Mouse (Mus musculus): ENCODE measurements at regions not wholly inside any gene's neighbourhood (a gene's known extent, or its start where the extent isn't known, plus 50 kb on each side); places are given as distances from the start of the nearest gene placed in this dataset.
"Not testable (repeated sequence)": the region's sequence is repeated elsewhere in the genome, so short reads cannot be mapped to it uniquely, and the experiment has no call there.

DNA sequence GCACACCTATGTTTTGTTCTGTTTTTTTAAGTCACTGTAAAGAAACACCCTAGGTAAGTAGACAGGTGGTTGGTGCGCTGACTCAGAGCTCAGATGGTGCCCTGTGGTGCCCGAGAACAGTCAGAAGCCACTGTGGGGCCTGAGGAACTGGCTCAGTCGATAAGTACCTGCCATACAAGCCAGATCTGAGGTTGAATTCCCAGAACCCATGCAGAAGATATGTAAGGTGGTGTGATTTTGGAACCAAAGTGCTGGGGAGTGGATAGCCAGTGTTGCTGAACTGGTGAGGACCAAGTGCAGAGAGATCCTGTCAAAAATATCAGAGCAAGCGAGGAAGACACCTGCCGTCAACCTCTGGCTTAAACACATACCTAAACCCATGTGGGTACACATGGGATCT, 65.4 kb downstream of the Chst1 start:
- Histone ChIP-seq H3K9me3 (ENCODE audit: control insufficient read depth, low read length) (no peaks in the 10 kb centered on the region), H3K27ac (no peak overlapping the region), H3K9ac (no peak overlapping the region), H3K4me1 (replicated peaks; ENCODE audit: control insufficient read depth, insufficient read depth, low read length) (no peaks in the 10 kb centered on the region), H3K4me3 (replicated peaks; ENCODE audit: low read length) (no peak overlapping the region), H3K27me3 (ENCODE audit: control insufficient read depth, insufficient read depth, low read length) (no peaks in the 10 kb centered on the region), H3K4me2 (replicated peaks) (no peak overlapping the region), H3K36me3 (replicated peaks; ENCODE audit: control insufficient read depth, insufficient read depth) (no peaks in the 10 kb centered on the region)
- DNase-seq (ENCODE audit: low spot score) (no peak), ATAC-seq (ENCODE audit: low FRiP score) (no peak)
- WGBS, result 79% methylated on average over 5 of the region's 5 CpGs

DNA sequence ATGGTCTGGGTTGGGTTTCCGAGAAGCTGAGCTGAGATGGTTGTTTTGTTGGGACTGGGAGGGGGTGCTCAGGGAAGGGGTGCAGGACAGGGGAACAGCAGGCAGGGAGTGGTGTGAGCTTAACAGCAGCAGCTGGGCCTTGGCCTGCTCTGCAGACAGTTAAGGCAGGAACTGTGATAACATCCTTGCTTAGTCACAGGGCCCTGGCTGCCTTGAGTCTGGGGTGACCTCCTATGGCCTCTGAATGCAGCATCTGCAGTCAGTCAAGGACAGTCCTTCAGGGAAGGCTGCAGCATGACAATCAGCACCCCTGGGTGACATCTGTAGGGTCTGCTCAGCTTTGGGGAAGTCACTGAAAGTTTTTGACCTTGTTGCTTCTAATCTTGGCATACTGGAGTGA, 67.7 kb downstream of the Chst1 start:
- H3K4me3 ChIP-seq (replicated peaks; ENCODE audit: low read length), result no peak overlapping the region
- no peak overlapping the region for H3K27ac ChIP-seq
- DNase-seq (ENCODE audit: low spot score) (no peak), ATAC-seq (ENCODE audit: low FRiP score) (no peak)
- 83% methylated on average over 1 of the region's 1 CpGs for WGBS
- H3K4me1 ChIP-seq (replicated peaks; ENCODE audit: control insufficient read depth, insufficient read depth, low read length), result no peaks in the 10 kb centered on the region
- H3K9ac ChIP-seq, result no peak overlapping the region
- no peaks in the 10 kb centered on the region for H3K36me3 ChIP-seq (replicated peaks; ENCODE audit: control insufficient read depth, insufficient read depth)
- H3K27me3 ChIP-seq (ENCODE audit: control insufficient read depth, insufficient read depth, low read length), result no peaks in the 10 kb centered on the region
- H3K9me3 ChIP-seq (ENCODE audit: control insufficient read depth, low read length), result no peaks in the 10 kb centered on the region
- H3K4me2 ChIP-seq (replicated peaks), result no peak overlapping the region

DNA sequence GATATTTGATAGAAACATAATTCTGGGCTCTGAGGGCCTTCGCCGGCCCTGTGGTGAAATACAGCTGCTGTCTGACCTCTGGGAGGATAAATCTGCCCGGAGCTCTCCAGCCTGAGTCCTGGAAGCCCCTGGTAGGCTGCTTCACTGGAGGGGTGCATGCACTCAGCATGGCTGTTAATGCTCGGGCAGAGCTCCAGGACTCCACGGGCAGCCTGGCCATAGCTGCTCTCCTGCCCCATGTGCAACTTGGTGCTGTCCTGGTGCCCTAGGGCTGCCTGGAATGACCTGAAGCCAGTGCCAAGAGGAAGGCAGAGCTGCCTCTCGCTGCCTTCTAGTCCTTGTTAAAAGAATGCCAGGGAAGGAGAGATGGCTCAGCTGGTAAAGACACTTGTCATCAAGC, 68.2 kb downstream of the Chst1 start:
- Histone ChIP-seq H3K4me3 (replicated peaks; ENCODE audit: low read length) (no peak overlapping the region), H3K4me1 (replicated peaks; ENCODE audit: control insufficient read depth, insufficient read depth, low read length) (no peaks in the 10 kb centered on the region), H3K4me2 (replicated peaks) (no peak overlapping the region), H3K9ac (no peak overlapping the region), H3K27ac (no peak overlapping the region), H3K27me3 (ENCODE audit: control insufficient read depth, insufficient read depth, low read length) (no peaks in the 10 kb centered on the region), H3K9me3 (ENCODE audit: control insufficient read depth, low read length) (no peaks in the 10 kb centered on the region), H3K36me3 (replicated peaks; ENCODE audit: control insufficient read depth, insufficient read depth) (no peaks in the 10 kb centered on the region)
- ATAC-seq (ENCODE audit: low FRiP score) (no peak), DNase-seq (ENCODE audit: low spot score) (no peak)
- WGBS, result 55% methylated on average over 6 of the region's 6 CpGs

DNA sequence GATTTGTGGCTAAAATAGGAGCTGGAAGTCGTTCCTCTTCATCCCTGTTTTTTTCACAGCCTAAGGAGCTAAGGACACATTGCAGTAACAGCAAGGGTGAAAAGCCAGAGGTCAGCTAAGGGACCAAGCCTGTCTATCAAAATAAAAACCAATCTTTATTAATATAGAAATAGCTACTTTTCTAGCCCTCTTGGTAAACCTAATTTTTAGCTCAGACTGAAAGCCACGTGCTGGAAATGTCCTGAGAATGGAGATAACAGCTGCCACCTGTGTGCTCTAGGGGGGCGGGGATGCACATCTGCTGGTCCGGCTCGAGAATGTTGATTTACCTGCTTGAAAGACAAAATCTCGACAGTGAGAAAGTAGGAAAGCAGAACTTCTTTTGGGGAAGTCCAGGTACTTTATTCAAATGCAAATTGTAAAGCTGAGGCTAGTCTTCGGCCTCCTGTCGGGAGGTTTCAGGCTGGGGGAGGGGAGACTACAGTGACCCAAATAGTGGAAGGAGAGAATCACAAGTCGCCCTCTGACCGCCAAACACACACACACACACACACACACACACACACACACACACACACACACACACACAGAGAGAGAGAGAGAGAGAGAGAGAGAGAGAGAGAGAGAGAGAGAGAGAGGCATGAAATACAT, 70.0 kb downstream of the Chst1 start:
- 30% methylated on average over 9 of the region's 10 CpGs for WGBS
- not testable (repeated sequence) for H3K9me3 ChIP-seq (ENCODE audit: control insufficient read depth, low read length); H3K27ac ChIP-seq; DNase-seq (ENCODE audit: low spot score); H3K4me2 ChIP-seq (replicated peaks); ATAC-seq (ENCODE audit: low FRiP score); H3K36me3 ChIP-seq (replicated peaks; ENCODE audit: control insufficient read depth, insufficient read depth); H3K4me3 ChIP-seq (replicated peaks; ENCODE audit: low read length); H3K9ac ChIP-seq; H3K27me3 ChIP-seq (ENCODE audit: control insufficient read depth, insufficient read depth, low read length); H3K4me1 ChIP-seq (replicated peaks; ENCODE audit: control insufficient read depth, insufficient read depth, low read length)

DNA sequence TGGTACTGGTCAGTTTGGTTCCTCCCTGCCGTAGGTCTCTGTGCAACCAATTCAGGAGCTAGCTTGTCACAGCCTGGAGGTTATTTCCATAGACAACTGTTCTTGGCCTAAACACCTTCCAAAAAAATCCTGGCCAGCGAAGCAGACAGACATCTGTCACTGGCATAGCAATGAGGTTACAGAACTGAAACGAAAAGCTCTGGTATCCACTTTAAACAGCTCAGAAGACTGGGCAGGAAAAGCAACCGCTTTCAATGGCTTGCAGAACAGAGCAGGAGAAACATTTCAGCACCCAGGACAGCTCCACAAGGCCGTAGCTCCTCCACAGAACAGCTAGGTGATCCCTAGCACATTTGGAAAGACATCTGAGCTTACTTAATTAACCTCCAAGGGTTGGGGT, 72.1 kb downstream of the Chst1 start:
- Histone ChIP-seq H3K4me1 (replicated peaks; ENCODE audit: control insufficient read depth, insufficient read depth, low read length) (no peaks in the 10 kb centered on the region), H3K4me3 (replicated peaks; ENCODE audit: low read length) (no peak overlapping the region), H3K9ac (no peak overlapping the region), H3K36me3 (replicated peaks; ENCODE audit: control insufficient read depth, insufficient read depth) (no peaks in the 10 kb centered on the region), H3K27ac (no peak overlapping the region), H3K4me2 (replicated peaks) (no peak overlapping the region), H3K27me3 (ENCODE audit: control insufficient read depth, insufficient read depth, low read length) (no peaks in the 10 kb centered on the region), H3K9me3 (ENCODE audit: control insufficient read depth, low read length) (no peaks in the 10 kb centered on the region)
- 42% methylated on average over 5 of the region's 5 CpGs for WGBS
- DNase-seq (ENCODE audit: low spot score), result peak; percentile 65
- ATAC-seq (ENCODE audit: low FRiP score), result no peak

DNA sequence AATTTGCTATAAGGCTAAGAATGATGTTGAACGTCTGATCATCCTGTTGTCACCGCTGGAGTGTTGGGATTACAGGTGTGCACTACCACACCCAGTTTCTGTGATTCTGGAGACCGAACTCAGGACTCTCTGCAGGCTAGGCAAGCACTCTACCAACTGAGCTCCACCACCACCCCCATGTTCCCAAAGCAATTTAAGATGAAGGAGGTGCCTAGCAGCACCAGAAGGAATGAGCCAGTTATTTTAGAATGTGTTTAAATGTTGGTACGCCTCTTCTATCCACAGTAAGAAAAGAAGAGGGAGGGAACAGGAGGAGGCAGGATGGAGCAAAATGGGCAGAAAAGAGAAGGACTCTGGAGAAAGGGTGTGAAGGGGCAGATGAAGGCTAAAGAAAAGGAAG, 72.6 kb downstream of the Chst1 start:
- Histone ChIP-seq H3K36me3 (replicated peaks; ENCODE audit: control insufficient read depth, insufficient read depth) (no peaks in the 10 kb centered on the region), H3K4me2 (replicated peaks) (no peak overlapping the region), H3K4me3 (replicated peaks; ENCODE audit: low read length) (no peak overlapping the region), H3K9me3 (ENCODE audit: control insufficient read depth, low read length) (no peaks in the 10 kb centered on the region), H3K27ac (no peak overlapping the region), H3K27me3 (ENCODE audit: control insufficient read depth, insufficient read depth, low read length) (no peaks in the 10 kb centered on the region), H3K4me1 (replicated peaks; ENCODE audit: control insufficient read depth, insufficient read depth, low read length) (no peaks in the 10 kb centered on the region), H3K9ac (no peak overlapping the region)
- DNase-seq (ENCODE audit: low spot score), result no peak
- ATAC-seq (ENCODE audit: low FRiP score), result no peak
- 74% methylated on average over 4 of the region's 4 CpGs for WGBS

DNA sequence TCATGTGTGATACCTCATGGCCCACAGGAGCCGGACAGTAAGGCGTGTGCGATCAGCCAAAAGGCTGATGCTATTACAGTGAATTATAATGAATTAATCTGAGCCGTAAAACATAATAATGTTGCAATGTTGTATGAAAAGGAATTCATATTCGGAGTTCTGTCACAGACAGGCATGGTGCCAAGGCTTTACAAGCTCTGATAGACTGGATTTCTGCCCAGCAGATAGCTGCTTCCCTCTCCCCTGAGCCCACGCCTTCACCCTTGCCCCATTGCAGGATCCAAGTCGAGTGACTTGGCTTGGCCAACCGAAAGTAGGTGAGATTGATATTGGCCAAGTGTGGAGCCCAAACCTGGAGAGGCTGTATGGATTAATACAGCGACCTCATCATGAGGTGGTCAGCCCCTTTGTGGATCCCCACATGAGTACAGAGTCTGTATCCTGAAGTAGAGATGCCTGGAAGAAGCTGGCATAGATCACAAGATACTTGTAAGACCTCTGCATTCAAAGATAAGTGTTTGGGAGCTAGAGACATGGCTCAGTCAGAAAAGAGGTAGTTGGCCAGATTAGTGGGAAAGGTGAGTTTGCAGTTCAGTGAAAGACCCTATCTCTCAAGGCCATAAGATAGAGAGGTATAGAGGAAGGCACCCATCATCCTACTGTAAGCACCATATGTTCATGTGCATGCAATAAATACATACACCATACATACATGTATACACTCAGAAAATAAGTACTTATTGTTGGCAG, 73.7 kb downstream of the Chst1 start:
- Histone ChIP-seq H3K27ac (no peak overlapping the region), H3K27me3 (ENCODE audit: control insufficient read depth, insufficient read depth, low read length) (no peaks in the 10 kb centered on the region), H3K36me3 (replicated peaks; ENCODE audit: control insufficient read depth, insufficient read depth) (no peaks in the 10 kb centered on the region), H3K4me1 (replicated peaks; ENCODE audit: control insufficient read depth, insufficient read depth, low read length) (no peaks in the 10 kb centered on the region), H3K9ac (no peak overlapping the region), H3K4me2 (replicated peaks) (no peak overlapping the region), H3K4me3 (replicated peaks; ENCODE audit: low read length) (no peak overlapping the region), H3K9me3 (ENCODE audit: control insufficient read depth, low read length) (no peaks in the 10 kb centered on the region)
- no peak for ATAC-seq (ENCODE audit: low FRiP score)
- no peak for DNase-seq (ENCODE audit: low spot score)
- WGBS, result 81% methylated on average over 9 of the region's 9 CpGs

DNA sequence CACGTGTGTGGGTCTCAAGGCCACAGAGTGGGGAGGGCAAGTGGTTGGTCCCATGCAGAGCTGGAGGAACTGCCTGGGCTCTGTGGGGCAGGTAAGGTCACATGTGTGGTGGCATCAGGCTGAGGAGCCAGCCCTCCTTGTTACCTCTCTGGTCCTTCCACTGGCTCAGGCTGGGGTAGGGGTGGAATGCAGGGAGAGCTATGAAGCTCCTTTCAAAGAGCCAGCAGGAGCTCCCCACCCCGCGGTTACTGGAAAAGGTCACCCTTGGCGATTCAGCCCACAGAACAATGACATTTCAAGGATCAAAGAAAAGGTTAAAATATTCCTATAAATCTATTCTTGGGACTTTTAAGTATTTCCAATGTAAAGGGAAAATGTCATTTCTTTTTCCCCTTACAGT, 74.4 kb downstream of the Chst1 start:
- H3K4me2 ChIP-seq (replicated peaks), result no peak overlapping the region
- no peaks in the 10 kb centered on the region for H3K9me3 ChIP-seq (ENCODE audit: control insufficient read depth, low read length)
- H3K27me3 ChIP-seq (ENCODE audit: control insufficient read depth, insufficient read depth, low read length), result no peaks in the 10 kb centered on the region
- no peak for ATAC-seq (ENCODE audit: low FRiP score)
- no peaks in the 10 kb centered on the region for H3K36me3 ChIP-seq (replicated peaks; ENCODE audit: control insufficient read depth, insufficient read depth)
- no peak overlapping the region for H3K9ac ChIP-seq
- no peak overlapping the region for H3K4me3 ChIP-seq (replicated peaks; ENCODE audit: low read length)
- no peak overlapping the region for H3K27ac ChIP-seq
- H3K4me1 ChIP-seq (replicated peaks; ENCODE audit: control insufficient read depth, insufficient read depth, low read length), result no peaks in the 10 kb centered on the region
- no peak for DNase-seq (ENCODE audit: low spot score)
- WGBS, result 22% methylated on average over 4 of the region's 4 CpGs

DNA sequence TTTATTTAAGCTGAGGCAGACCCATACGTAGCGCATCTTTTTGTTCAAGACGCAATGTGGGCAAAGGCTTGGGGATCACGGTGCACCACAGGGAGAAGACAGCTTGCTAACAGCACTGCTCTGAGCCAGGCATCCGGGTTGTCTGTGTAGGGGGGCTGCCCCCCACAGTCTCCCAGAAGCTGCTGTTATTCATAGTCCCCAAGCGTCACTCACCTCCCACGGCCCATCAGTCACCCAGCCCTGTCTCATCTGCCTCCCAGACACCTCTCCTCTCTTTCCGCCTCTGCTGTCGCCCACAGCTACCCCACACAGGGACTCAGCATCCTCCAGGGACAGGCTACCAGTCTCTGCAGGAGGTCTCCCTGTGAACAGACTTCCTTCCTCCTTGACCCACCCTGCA, 75.7 kb downstream of the Chst1 start:
- Histone ChIP-seq H3K4me1 (replicated peaks; ENCODE audit: control insufficient read depth, insufficient read depth, low read length) (no peaks in the 10 kb centered on the region), H3K9ac (no peak overlapping the region), H3K27me3 (ENCODE audit: control insufficient read depth, insufficient read depth, low read length) (no peaks in the 10 kb centered on the region), H3K4me3 (replicated peaks; ENCODE audit: low read length) (no peak overlapping the region), H3K4me2 (replicated peaks) (no peak overlapping the region), H3K36me3 (replicated peaks; ENCODE audit: control insufficient read depth, insufficient read depth) (no peaks in the 10 kb centered on the region), H3K9me3 (ENCODE audit: control insufficient read depth, low read length) (no peaks in the 10 kb centered on the region), H3K27ac (no peak overlapping the region)
- WGBS, result 63% methylated on average over 9 of the region's 9 CpGs
- ATAC-seq (ENCODE audit: low FRiP score), result no peak
- no peak for DNase-seq (ENCODE audit: low spot score)

Measured in hindbrain, embryonic 14.5 days (tissue).